Mouse (Mus musculus) heart, postnatal 0 days (tissue): Measurements from ENCODE around the gene Plekha5.
"Not testable (repeated sequence)": the region's sequence is repeated elsewhere in the genome, so short reads cannot be mapped to it uniquely, and the experiment has no call there.

ENCODE experiments used
- CTCF ChIP-seq: IDR thresholded peaks from 2 replicates; pipeline ENCODE4 v1.5.1; 2016; ENCODE audit warnings: antibody characterized with exemption, control low read depth, low read depth
- EP300 ChIP-seq: IDR thresholded peaks from 2 replicates; pipeline ENCODE4 v1.6.1; 2016; ENCODE audit warnings: antibody characterized with exemption, low read depth

- TF ChIP-seq CTCF = peak; percentile 16; the same call in 1 of the 2 replicates
- not testable (repeated sequence) for TF ChIP-seq EP300
Measured at GRCm38 (mm10) chr6:140500829-140501228, 77.0 kb downstream of the Plekha5 start.
